Mouse (Mus musculus) G1E (cell line): ENCODE measurements around the gene Sdk1.

Experiments
- CTCF ChIP-seq: IDR thresholded peaks from 2 replicates; pipeline ENCODE4 v1.5.1; 2012; ENCODE audit warnings: low read depth, low read length, inconsistent platforms, mixed read lengths
- GATA1 ChIP-seq: IDR thresholded peaks from 2 replicates; pipeline ENCODE4 v1.6.1; 2012; ENCODE audit warnings: borderline replicate concordance, low read length, inconsistent platforms, mixed read lengths
- POLR2AphosphoS5 ChIP-seq: IDR thresholded peaks from 2 replicates; pipeline ENCODE4 v1.6.1; 2012; ENCODE audit warnings: low read depth, low read length, inconsistent platforms; ENCODE audit not compliant: insufficient replicate concordance
- TAL1 ChIP-seq: conservative IDR thresholded peaks from 2 replicates; pipeline ENCODE4 v1.6.1; 2012; ENCODE audit warnings: low read depth, low read length, inconsistent platforms, mixed read lengths

DNA sequence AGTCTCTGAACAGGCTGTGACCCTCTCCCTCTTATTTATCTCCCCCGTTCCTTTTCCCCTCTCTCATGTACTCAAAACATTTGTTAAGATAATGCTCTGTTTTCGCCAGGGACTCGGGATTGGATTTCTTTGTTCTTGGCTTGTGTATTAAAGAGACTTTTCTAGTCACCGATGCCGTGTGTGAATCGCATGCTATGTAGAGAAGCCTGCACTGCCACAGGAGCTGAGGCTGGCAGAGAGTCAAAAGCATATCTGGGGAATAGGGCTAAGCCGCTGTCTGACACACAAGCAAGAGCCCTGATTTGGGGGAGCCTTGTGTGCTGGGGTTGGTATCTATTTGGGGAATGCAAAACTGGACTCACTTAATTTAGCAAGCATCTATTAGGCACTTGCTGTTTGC, 671.6 kb downstream of the Sdk1 start:
- TF ChIP-seq CTCF, result no peak
- TF ChIP-seq GATA1, result no peak
- no peak for TF ChIP-seq TAL1
- no peak for TF ChIP-seq POLR2AphosphoS5
